Mouse (Mus musculus) limb, embryonic 14.5 days (tissue): ENCODE measurements around the gene Slc4a1. TPM values are rescaled to one million over a fixed set of nuclear protein-coding genes. Genes with fewer than 3 reads are reported as not detected.

Experiments used
- ATAC-seq: fragments of 200-750 bp; cut with Nextera tagmentation; 2 replicates; pipeline ENCODE4 v1.8.0; 2017; ENCODE audit warnings: low read depth, moderate number of reproducible peaks, moderate TSS enrichment; ENCODE audit not compliant: low FRiP score
- DNase-seq: peaks from one replicate; pipeline ENCODE4 v3.0.0-alpha.2; 2015; ENCODE audit warnings: low spot score
- H3K27ac ChIP-seq: fragments of 300-500 bp; sonication (generic); replicated peaks from 2 replicates; pipeline ENCODE4 v1.5.1; 2014; ENCODE audit warnings: low read depth, mild to moderate bottlenecking, low read length, moderate library complexity, mixed read lengths
- H3K27me3 ChIP-seq: fragments of 300-500 bp; sonication (generic); 2 replicates; pipeline ENCODE4 v1.6.1; 2014; ENCODE audit warnings: low read length, mixed read lengths; ENCODE audit not compliant: control insufficient read depth, insufficient read depth
- H3K36me3 ChIP-seq: fragments of 300-500 bp; sonication (generic); 2 replicates; pipeline ENCODE4 v1.6.1; 2014; ENCODE audit warnings: mild to moderate bottlenecking, low read length, moderate library complexity, mixed read lengths; ENCODE audit not compliant: control insufficient read depth, insufficient read depth
- H3K4me1 ChIP-seq: fragments of 300-500 bp; sonication (generic); 2 replicates; pipeline ENCODE4 v1.6.1; 2014; ENCODE audit warnings: antibody characterized with exemption, low read length, mixed read lengths; ENCODE audit not compliant: control insufficient read depth, insufficient read depth
- H3K4me2 ChIP-seq: fragments of 300-500 bp; sonication (generic); replicated peaks from 2 replicates; pipeline ENCODE4 v1.6.1; 2014; ENCODE audit warnings: low read depth, mild to moderate bottlenecking, low read length, moderate library complexity; ENCODE audit not compliant: severe bottlenecking
- H3K4me3 ChIP-seq: fragments of 300-500 bp; sonication (generic); replicated peaks from 2 replicates; pipeline ENCODE4 v1.5.1; 2014; ENCODE audit warnings: low read length
- H3K9ac ChIP-seq: fragments of 300-500 bp; sonication (generic); 2 replicates; pipeline ENCODE4 v1.6.1; 2014; ENCODE audit warnings: mild to moderate bottlenecking, low read depth, low read length, moderate library complexity; ENCODE audit not compliant: severe bottlenecking
- H3K9me3 ChIP-seq: fragments of 300-500 bp; sonication (generic); 2 replicates; pipeline ENCODE4 v1.6.1; 2016; ENCODE audit warnings: low read length; ENCODE audit not compliant: control insufficient read depth
- POLR2A ChIP-seq: fragments of 200-500 bp; IDR thresholded peaks from 2 replicates; pipeline ENCODE4 v1.8.0; 2012; ENCODE audit warnings: inconsistent platforms, mild to moderate bottlenecking, moderate library complexity, borderline replicate concordance; ENCODE audit not compliant: insufficient read depth, insufficient read length; ENCODE audit errors: extremely low read depth
- WGBS: fragments of 180-500 bp; shearing (Covaris S2); extraction: QIAGEN DNeasy Blood & Tissue Kit; methylation state at CpG from one replicate; pipeline ENCODE4 v1.1.7; 2014; 5-methylcytosine and 5-hydroxymethylcytosine counted together
- polyA plus RNA-seq, 2 experiments: library from polyadenylated mRNA; depleted of rRNA in 1 of 2; stranded (reverse) in 1 of 2; unstranded in 1 of 2; fragments of >200 nt; fragmentation: Nextera tagmentation in 1 of 2; extraction: Ambion mirVana in 1 of 2; gene quantifications; 2 replicates each; pipeline versions ENCODE4 v1.2.1 to v1.2.3; 2012 to 2014

The Slc4a1 gene
- polyA plus RNA-seq, 2 experiments, result 3.5 to 6.6 TPM

GRCm38 (mm10) chr11:102372936-102373335 lies 6.9 kb upstream of the Slc4a1 start:
- H3K9ac ChIP-seq, result no peak overlapping the region
- WGBS, result 35% methylated on average over 14 of the region's 14 CpGs
- no peaks in the 10 kb centered on the region for H3K9me3 ChIP-seq
- no peak overlapping the region for H3K4me2 ChIP-seq
- no peak for DNase-seq
- no peak overlapping the region for H3K4me3 ChIP-seq
- no peaks in the 10 kb centered on the region for H3K36me3 ChIP-seq
- no peak for TF ChIP-seq POLR2A
- no peak for ATAC-seq
- H3K27ac ChIP-seq, result no peak overlapping the region
- no peaks in the 10 kb centered on the region; the same call in 1 of the 2 replicates for H3K27me3 ChIP-seq
- peaks cover 10% of the 10 kb centered on the region for H3K4me1 ChIP-seq

- no peak for ATAC-seq
- no peaks in the 10 kb centered on the region for H3K9me3 ChIP-seq
- no peaks in the 10 kb centered on the region; the same call in 1 of the 2 replicates for H3K27me3 ChIP-seq
- no peak overlapping the region for H3K9ac ChIP-seq
- TF ChIP-seq POLR2A, result no peak
- H3K4me3 ChIP-seq, result no peak overlapping the region
- H3K4me1 ChIP-seq, result peaks cover 10% of the 10 kb centered on the region
- DNase-seq, result no peak
- H3K27ac ChIP-seq, result no peak overlapping the region
- WGBS, result 77% methylated on average over 12 of the region's 12 CpGs
- H3K4me2 ChIP-seq, result no peak overlapping the region
- no peaks in the 10 kb centered on the region for H3K36me3 ChIP-seq
Measured at GRCm38 (mm10) chr11:102371926-102372685, 6.1 kb upstream of the Slc4a1 start.

- Histone ChIP-seq H3K4me2 (no peak overlapping the region), H3K36me3 (no peaks in the 10 kb centered on the region), H3K27me3 (no peaks in the 10 kb centered on the region; the same call in 1 of the 2 replicates), H3K4me1 (peaks cover 4% of the 10 kb centered on the region), H3K9ac (no peak overlapping the region), H3K27ac (no peak overlapping the region), H3K4me3 (no peak overlapping the region), H3K9me3 (no peaks in the 10 kb centered on the region)
- ATAC-seq (no peak), DNase-seq (no peak)
- 46% methylated on average over 7 of the region's 7 CpGs for WGBS
- no peak for TF ChIP-seq POLR2A
Measured at GRCm38 (mm10) chr11:102370285-102370684, 4.3 kb upstream of the Slc4a1 start.

DNA sequence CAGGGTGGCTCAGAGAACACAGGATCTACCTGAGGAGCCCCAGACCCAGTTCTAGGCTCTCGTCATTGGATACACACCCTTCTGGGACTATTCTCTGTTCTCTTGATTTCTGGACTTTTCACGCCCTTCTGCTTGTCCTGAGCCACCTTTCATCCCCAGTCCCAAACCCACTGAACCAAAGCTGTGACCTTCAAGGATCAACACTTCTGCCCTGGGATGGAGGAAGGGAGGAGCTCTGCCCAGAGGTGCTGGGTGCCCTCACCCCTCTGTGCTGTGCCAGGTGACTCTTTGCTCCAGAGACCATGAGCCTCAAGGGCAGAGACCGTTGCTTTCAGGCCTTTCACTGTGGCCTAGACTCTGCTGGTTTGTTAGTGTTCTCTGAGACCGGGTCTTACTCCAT lies 3.3 kb upstream of the Slc4a1 start:
- Histone ChIP-seq H3K36me3 (no peaks in the 10 kb centered on the region), H3K27me3 (no peaks in the 10 kb centered on the region), H3K4me1 (no peaks in the 10 kb centered on the region), H3K27ac (no peak overlapping the region), H3K4me3 (no peak overlapping the region), H3K4me2 (no peak overlapping the region), H3K9ac (no peak overlapping the region), H3K9me3 (no peaks in the 10 kb centered on the region)
- 70% methylated on average over 4 of the region's 4 CpGs for WGBS
- ATAC-seq (no peak), DNase-seq (no peak)
- TF ChIP-seq POLR2A, result no peak

- Histone ChIP-seq H3K4me3 (no peak overlapping the region), H3K4me2 (no peak overlapping the region), H3K36me3 (no peaks in the 10 kb centered on the region), H3K9ac (no peak overlapping the region), H3K9me3 (no peaks in the 10 kb centered on the region), H3K27ac (no peak overlapping the region), H3K4me1 (no peaks in the 10 kb centered on the region), H3K27me3 (no peaks in the 10 kb centered on the region)
- TF ChIP-seq POLR2A, result no peak
- 84% methylated on average over 5 of the region's 5 CpGs for WGBS
- DNase-seq, result no peak
- no peak for ATAC-seq
Measured at GRCm38 (mm10) chr11:102368347-102368746, 2.3 kb upstream of the Slc4a1 start.
